Mouse (Mus musculus): ENCODE results near the gene Adamts6. TPM values are rescaled to one million over a fixed set of nuclear protein-coding genes. Genes with fewer than 3 reads are reported as not detected.

Adamts6 gene
- total RNA-seq, 2 experiments from 2014 or later = 1.5 to 3.8 TPM

DNA sequence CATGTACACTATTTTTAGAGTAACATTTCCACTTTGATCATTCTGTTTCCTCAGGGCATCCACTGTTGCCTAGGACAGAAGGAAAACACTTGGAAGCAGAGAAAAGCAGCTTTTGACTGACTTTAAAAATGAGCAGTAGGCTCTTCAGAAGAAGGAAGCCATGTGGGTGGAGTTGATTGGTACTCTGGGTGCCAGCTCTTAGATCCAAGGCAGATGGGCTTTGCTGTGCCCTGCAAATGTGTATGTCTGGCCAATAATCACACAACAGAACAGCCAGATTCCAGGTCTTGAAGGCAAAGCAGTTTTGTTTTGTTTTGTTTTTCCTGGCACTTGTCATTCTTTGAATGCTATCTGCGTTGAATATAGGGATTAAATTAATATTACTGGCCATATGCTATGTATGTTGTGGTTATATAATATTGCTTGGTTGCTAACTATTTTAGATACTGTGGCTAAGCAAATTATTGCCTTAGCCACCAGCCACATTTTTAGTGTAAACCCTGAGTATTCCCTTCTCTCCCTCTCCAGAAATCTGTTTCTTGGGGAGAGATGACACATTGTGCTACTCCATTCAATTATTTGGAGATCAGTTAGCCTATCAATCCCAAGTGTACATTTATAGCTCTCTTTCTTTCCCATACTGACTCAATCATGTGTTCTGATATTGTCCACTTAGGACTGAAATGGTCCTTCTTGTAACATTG, 165.8 kb downstream of the Adamts6 start:
- no peak for ATAC-seq (replicated peaks; ENCODE audit: poor library complexity, severe bottlenecking)

DNA sequence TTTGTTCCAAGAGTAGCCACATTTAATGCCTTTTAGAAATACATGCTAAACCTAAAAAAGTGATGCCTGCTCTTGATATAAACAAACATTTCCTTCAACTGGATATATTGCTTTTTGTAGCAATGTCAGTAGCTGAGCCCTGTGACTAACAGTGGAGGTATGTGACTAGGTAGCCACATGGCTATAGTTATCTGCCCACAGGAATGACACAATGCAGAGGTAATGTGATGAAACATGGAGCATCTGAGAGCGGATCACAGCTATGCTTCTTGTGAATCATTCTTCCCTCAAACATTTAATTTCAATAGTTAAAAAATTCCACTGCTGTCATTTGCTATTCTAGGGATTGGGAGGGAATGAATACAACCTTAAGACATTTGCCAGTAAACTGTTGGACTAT, 172.7 kb downstream of the Adamts6 start:
- ATAC-seq (replicated peaks; ENCODE audit: poor library complexity, severe bottlenecking) = no peak

DNA sequence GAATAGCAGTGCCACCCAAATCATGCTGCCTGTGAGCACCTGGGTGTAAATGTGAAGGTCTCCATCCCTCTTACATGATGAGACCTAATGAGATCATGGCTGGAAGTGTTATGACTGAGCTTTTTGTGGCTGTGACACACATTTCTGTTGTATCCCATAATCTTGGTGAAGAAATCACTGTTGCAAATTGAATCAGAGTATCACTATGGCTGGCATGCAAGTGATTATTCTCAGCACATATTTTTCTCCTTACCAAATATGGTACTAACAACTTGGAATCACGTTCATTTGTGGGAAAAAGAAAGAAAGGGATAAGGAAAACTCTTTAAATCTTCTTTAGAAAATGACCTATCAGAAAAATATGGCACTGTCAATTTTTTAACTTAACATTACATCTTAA, 180.4 kb downstream of the Adamts6 start:
- no peak for ATAC-seq (replicated peaks; ENCODE audit: poor library complexity, severe bottlenecking)

DNA sequence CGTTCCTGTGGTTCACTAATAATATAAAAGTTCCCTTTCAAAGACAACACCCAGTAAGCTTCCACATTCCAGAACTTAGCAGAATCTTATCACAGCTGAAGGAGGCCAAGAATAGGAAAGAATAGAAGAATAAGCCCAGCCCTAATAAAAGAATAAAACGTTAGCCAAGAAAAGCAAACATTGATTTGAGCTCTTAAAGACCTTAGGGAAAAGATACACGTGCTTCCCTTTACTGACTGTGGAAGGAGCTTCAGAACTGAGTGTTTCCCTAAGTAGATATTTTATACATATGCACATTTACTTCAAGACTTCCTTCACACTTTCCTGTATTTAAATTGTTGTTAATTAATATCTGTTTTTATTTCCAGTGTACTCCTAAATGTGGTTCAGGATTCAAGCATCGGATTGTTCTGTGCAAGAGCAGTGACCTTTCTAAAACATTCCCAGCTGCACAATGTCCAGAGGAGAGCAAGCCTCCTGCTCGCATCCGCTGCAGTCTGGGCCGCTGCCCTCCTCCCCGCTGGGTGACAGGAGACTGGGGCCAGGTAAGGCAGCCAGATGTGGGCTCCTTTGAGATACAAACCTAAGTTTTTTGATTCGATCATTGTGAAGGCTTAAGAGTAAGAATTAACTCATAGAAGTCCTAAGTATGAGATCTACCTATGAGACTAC, 188.8 kb downstream of the Adamts6 start:
- no peak for ATAC-seq (replicated peaks; ENCODE audit: poor library complexity, severe bottlenecking)

DNA sequence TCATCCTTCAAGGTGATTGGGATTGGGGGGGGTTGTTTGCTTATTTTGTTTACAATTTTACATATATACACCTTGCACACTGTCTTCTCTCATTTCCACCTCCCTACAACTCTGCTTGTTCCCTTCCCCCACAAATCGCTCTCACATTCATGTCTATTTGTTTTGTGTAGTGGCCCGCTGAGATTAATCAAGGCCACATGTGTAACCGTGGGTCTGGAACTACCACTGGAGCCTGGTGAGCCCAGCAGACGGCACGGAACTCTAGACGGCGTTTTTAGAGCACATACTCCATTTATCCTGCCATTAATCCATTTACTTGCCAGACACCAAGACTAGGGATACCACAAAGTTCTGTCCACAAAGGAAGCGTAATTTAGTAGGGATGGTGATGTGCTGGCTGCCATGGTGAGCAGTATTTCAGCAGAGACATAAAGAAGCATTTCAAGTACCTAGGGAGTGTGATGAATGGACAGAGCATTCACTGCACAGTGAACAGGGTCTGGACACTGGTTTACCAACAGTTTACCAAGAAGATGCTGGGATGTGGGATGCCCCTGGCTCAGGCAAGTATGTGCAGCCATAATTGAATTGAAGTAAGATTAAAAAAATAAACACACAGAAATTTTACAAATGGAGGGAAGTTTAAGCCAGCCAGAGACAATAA, 194.9 kb downstream of the Adamts6 start:
- no peak for ATAC-seq (replicated peaks; ENCODE audit: poor library complexity, severe bottlenecking)

DNA sequence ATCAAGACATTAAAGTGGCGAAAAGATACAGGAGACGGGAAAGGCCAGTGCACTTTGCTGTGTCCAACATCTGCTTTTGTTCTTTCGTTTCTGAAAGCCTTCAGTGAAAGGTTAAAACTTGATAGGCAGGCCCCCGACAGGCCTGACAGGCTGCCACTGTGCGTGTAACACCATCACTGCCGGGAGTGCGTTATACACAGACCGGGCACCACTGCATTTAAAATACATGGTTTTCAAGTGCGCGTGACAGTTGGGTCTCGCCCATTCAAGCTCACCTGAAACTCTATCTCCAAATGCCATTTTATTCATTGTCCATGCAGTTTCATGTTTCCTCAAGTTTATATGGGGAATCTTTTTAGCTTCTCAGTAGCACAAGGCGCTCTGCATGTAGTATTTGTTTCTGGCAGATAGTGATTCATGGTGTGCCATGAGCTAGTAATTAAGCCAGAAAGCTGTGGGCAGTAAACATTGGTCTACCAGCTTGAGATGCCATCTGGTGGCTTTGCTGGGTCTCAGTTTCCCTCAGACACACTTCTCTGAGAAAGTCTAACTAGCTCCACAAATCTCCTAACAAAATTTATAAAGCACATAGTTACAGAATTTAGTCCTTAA, 195.6 kb downstream of the Adamts6 start:
- ATAC-seq (replicated peaks; ENCODE audit: poor library complexity, severe bottlenecking) = no peak

DNA sequence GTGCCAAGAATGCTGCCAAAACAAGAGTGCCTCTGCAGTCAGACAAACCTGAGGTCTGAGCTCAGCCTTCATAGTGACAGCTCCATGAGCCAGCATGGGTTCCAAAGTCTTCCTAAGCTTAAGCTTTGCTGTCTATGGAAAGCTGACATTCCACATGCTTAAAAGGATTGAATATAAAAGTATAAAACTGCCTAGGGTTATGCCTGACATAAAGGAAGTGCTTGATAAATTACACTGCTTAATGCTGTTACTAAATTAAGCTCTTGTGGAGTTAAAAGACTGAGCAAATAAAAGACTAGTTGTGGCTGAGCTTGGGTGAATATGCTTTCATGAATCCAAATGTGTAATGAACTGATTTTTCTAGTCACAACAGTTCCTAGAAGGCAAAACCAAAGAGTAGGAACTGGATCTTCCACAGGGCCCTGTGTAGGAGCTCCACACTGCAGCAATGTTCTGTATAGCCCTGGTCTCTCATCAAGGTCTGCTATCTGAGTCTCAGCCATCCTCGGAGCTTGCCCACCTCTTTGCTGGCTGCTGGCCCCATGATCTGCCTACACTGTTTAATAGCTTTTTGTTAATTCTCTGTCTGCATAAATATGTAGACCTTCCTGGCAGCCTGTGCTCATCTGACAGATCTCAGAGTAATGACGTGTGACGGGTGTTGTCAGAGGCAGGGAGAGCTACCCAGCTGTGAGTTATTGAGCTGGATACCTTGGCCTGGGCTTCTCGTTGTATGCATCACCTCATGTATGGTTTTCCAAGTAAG, 203.6 kb downstream of the Adamts6 start:
- no peak for ATAC-seq (replicated peaks; ENCODE audit: poor library complexity, severe bottlenecking)

DNA sequence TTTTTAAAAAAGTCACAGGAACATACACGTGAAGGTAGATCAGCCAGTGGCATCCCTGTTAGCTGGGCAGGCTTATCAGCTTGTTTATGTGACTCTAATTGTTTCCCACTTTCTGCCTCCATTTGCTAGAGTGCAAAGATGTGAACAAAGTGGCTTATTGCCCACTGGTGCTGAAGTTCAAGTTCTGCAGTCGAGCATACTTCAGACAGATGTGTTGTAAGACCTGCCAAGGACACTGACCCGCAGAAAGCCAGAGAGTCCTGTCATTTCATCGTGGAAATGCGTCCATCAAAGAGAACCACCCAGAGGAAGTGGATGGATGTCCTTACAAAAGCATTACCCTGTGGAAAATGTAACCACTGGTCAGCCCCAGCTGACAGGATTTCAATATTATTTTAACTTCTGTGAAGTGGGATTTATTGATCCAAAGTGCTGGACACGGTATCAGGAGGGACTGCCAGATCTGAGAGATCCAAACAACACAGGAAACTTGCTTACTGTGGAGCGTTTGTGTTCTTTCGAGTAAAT, 205.9 kb downstream of the Adamts6 start:
- no peak for ATAC-seq (replicated peaks; ENCODE audit: poor library complexity, severe bottlenecking)

DNA sequence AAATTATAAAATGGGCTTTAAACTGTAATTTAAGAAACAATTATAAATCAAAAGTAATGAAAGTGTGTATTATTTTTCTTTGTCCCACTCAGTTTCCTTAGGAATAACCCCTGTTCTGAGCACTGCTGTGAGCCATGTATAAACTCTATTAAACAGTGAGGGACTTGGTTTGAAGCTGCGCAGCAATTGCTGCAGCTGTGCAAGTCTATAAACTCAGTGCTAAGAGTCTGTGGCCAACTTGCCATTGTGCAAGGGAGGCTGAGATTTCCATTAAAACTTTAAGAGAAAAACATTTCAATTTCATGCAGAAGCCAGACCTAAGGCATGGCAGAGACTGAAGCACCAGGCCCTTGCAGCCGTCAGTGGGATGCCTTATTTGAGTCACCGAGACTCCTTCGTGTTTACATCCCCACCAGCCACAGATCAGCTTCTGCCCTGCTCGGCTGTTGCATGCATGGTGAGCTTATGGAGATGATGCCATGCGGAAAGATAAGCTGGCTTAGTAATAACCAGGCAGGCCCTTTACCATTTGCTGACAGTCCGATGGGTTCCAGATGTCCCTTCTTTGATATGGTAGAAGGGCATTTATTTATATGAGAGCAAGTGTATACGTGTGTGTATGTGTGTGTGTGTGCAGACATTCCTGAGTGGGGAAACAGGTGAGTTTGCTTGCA, 206.7 kb downstream of the Adamts6 start:
- no peak for ATAC-seq (replicated peaks; ENCODE audit: poor library complexity, severe bottlenecking)

DNA sequence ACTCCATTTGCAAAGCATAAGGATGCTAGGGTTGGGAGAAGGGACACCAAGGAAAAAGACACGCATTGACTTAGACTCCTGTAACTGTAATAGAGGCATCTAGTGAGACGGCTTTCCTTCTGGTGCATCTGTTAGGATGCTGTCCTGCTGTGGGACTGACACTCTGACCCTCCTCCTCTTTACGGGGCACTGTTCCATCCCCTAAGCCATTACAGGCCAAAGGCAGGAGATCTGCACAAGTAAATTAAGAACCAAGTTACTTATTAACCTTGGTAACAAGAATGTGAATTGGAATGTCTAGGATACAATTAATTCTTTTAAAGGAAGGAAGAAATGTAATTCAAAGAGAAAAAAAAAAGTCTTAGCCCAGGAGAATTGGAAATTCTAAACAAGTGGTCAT, 210.0 kb downstream of the Adamts6 start:
- no peak for ATAC-seq (replicated peaks; ENCODE audit: poor library complexity, severe bottlenecking)

DNA sequence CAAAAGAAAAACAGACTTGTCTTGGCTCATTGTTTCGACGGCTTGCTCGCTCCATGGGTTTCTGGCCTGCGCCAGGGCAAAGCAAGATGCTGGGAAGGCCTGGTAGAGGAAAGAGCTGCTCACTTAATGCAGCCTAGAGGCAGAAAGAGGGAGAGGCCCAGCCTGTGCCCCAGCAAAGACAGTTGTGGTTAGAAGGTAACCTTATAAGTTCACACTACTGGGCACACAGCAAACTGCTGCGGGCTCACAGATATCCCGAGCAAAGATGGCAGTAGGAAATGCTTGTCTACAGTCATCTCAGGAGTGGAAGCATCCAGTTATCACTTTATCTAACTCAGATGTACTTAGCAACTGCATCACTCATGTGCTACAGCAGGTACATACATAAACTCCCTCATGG, 211.0 kb downstream of the Adamts6 start:
- no peak for ATAC-seq (replicated peaks; ENCODE audit: poor library complexity, severe bottlenecking)

DNA sequence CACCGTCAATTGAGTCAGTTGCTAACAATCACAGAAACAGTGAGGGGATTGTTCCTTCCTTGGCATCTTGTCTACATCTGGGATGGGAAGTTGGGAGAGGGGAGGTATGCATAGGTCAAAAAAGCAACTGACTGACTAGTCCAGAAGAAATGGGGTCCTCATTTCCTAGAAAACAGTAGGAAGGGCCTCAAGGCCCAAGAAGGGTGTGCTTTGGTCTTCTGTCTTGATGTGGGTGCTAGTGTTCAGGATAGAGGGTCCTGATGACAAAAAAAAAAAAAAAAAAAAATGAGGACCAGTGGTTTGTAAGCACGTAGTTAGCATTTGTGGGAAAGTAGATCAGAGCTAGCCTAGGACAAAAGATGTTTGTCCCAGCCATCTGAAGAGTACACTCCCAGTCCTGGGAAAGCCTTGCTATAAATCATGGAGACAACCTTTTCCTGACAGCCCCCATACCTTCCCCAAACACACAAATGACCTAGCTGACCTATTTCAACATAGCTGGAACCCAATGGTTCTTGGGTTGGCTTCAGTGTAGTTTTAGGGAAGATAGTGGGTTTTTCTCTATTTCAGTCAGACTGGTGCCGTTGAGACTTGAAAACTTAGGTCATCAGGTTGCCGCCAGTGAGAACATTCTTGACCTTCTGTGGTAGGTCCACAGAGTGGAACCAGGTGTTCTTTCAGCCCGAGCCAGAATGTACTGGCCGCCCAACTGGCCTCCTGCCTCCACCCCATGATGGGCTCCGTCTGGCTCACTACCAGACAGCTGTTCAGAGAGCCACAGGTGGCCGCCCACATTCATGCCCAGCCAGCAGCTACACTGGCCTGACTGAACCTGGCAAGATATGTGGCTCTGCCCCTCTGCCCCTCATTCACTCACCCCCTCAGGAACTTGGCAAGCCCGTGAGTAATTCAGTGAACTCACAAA, 211.7 kb downstream of the Adamts6 start:
- no peak for ATAC-seq (replicated peaks; ENCODE audit: poor library complexity, severe bottlenecking)

DNA sequence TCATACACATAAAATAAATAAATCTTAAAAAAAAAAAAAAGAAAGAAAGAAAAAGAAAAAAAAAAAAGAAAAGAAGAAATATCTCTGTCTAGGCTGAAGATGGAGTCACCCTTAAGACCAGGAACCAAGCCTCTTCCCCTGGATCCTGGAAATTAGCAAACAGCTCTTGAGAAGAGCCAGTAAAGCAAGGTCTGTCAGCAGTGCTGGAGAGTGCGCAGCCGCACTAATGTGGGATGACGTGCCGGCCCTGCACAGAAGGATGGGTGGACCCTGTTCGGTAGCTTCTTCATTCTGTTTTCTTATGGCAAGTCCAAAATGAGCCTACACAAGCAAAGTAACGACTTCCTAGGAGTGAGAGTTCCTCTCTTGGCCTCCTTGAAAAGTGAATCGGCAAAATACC, 214.8 kb downstream of the Adamts6 start:
- no peak for ATAC-seq (replicated peaks; ENCODE audit: poor library complexity, severe bottlenecking)

DNA sequence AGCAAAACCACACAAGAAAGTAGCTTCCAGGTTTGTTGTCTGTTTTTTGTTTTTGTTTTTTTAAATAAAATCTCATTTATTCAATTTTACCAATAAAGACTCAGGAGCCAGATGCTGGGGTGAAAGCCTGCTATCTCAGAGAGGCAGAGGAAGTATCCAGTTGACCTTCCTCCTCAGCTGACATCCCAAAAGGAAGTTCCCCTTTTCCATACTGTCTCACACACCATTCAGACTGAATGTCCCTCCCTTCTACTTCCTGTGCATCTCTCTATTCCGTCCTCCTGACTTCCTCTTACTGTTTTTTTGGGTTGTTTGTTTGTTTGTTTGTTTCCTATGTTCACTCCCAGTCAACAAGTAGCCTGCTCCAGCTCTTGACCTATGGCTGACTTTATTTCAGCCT, 216.4 kb downstream of the Adamts6 start:
- peak; percentile 53; the same call in 1 of the 2 replicates for ATAC-seq (replicated peaks; ENCODE audit: poor library complexity, severe bottlenecking)

DNA sequence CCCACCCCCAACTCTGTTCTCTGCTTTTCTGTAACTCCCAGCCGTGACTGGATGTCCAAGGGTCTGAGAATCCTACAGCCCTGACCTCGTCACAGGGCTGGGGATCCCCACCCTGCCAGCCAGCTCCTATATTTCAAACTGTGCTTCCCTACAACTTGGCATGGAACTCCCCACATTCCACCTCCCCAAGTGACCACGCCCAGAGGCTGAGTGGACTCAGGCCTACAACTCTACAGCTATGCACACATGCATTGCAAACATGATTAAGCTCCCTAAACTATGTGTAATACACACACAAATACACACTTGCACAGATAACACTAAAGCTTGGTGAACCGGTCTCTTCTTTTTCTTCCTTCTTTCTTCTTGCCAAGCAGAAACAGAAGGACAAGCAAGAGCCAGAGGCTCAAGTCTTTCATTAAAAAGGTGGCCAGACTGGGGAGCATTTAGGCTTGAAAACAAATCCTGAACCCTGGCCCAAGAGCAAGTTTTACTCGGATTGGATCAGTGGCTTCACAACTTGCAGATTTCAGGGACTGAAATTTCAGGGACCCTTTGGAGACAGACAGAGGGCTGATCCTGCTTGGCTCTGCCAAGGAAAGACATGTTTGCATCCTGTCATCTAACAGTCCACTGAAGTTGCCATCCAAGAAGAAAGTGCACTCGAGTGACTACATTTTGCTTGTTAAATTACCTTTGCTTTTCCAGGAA, 218.7 kb downstream of the Adamts6 start:
- ATAC-seq (replicated peaks; ENCODE audit: poor library complexity, severe bottlenecking) = no peak

DNA sequence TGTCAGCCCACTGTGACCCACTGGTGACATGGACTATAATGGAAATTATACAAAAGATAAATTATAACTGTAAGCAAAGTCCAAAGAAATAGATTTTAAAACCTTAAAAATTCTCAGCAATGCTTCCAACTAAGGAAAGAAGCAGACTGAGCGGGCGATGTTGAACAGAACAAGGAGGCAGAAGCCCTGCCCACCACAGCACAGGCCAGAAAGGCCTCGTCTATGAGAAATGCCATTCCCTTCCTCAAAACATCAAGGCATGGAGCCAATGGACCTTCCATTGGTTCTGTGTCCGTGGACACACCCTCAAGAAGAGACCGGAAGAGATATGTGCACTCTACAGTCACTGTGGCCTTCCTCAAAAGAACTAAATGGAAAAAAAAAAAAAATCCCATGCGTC, 220.0 kb downstream of the Adamts6 start:
- no peak for ATAC-seq (replicated peaks; ENCODE audit: poor library complexity, severe bottlenecking)

DNA sequence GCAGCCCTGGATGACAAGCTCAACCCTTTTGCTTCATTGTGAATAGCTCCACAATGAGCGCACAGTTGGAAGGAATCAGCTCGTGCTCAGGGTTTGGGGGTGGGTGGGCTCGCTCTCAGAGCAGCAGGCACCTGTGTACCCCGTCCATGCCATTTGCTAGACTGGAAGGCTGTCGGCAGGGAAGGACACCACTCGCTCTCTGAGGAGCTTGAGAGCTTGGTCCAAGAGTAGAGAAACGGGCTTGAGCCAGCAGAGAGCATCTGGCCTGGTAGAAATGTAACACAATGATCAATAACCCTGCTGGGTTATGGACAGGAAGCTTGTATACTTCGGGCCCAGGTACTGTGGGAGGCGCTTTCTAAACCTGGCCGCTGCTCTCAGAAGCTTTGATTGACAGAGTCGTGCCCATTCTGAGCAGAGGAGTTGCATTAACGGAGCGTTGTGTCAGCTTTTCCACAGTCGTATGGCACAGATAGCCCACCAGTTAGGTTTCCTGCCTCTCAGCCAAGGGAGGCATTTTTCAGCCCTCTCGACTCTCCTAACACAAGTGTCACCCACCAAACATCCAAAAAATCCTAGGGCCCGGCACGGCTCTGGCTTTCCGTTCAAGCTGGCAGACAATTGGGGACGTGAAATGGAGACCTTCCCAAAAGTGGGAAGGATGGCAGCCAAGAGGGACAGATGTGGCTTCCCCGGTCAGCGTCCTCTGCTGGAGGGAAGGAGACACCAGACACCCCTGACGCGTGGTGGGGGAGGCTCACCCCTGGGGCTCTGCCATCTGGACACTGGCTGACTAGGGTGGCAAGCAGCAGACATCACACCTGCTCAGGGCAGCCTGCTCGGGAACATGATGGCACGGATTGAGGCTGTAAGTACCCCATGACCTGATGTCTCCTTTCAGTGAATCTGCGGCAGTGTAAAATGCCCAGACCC, 222.2 kb downstream of the Adamts6 start:
- ATAC-seq (replicated peaks; ENCODE audit: poor library complexity, severe bottlenecking) = no peak

Measured in granulocyte monocyte progenitor cell, adult 5-6 weeks (primary cell).